Mouse (Mus musculus): ENCODE results near the gene Apc2. TPM values are rescaled to one million over a fixed set of nuclear protein-coding genes. Genes with fewer than 3 reads are reported as not detected.

Apc2 gene
- polyA plus RNA-seq, 1 experiment = 0.24 TPM

GRCm38 (mm10) chr10:80324120-80325037 lies 28.6 kb downstream of the Apc2 start:
- peak overlapping the region; percentile 44 for H3K4me3 ChIP-seq

GRCm38 (mm10) chr10:80325045-80325444 lies 29.3 kb downstream of the Apc2 start:
- Histone ChIP-seq H3K4me2 (ENCODE audit: low read depth) (no peak overlapping the region), H3K36me3 (ENCODE audit: control insufficient read depth, insufficient read depth) (no peaks in the 10 kb centered on the region), H3K27me3 (ENCODE audit: control insufficient read depth, insufficient read depth, insufficient read length) (no peaks in the 10 kb centered on the region), H3K4me3 (no peak overlapping the region), H3K79me2 (ENCODE audit: control insufficient read depth, insufficient read depth) (peaks cover 1% of the 10 kb centered on the region), H3ac (ENCODE audit: control insufficient read depth, insufficient read length) (no peak overlapping the region)
- no peak for TF ChIP-seq MYOG (IDR thresholded peaks at IDR 0.05; ENCODE audit: control insufficient read depth in 1 of 3, insufficient read depth in 1 of 3, insufficient read length in 2 of 3, low read depth in 2 of 3)
- no peak for TF ChIP-seq POLR2A (IDR thresholded peaks at IDR 0.05; ENCODE audit: insufficient read length, low read depth)
- no peak for TF ChIP-seq E2F4 (IDR thresholded peaks at IDR 0.05; ENCODE audit: insufficient read depth)
- no peak for TF ChIP-seq CEBPB (IDR thresholded peaks at IDR 0.05; ENCODE audit: insufficient read depth, poor library complexity, severe bottlenecking)
- TF ChIP-seq SRF (IDR thresholded peaks at IDR 0.05; ENCODE audit: control insufficient read depth, insufficient read length, low read depth) = no peak
- TF ChIP-seq TCF3 (IDR thresholded peaks at IDR 0.05; ENCODE audit: insufficient read length, low read depth) = no peak
- no peak for TF ChIP-seq POLR2AphosphoS2 (IDR thresholded peaks at IDR 0.05; ENCODE audit: insufficient read length, low read depth)
- TF ChIP-seq REST (IDR thresholded peaks at IDR 0.05; ENCODE audit: insufficient read depth, insufficient read length) = no peak
- TF ChIP-seq TCF12 (IDR thresholded peaks at IDR 0.05; ENCODE audit: insufficient read depth, poor library complexity, severe bottlenecking) = no peak
- TF ChIP-seq MAX (IDR thresholded peaks at IDR 0.05; ENCODE audit: low read depth) = no peak
- no peak for TF ChIP-seq USF1 (IDR thresholded peaks at IDR 0.05; ENCODE audit: low read depth)
- no peak for TF ChIP-seq MYOD1 (IDR thresholded peaks at IDR 0.05; ENCODE audit: control insufficient read depth in 1 of 3, insufficient read length in 2 of 3, low read depth in 2 of 3)

More at GRCm38 (mm10) chr10:80324120-80325037, 28.6 kb downstream of the Apc2 start:
- peak overlapping the region; percentile 74 for H3K4me2 ChIP-seq (ENCODE audit: low read depth)
- peaks cover 8% of the 10 kb centered on the region for H3K79me2 ChIP-seq (ENCODE audit: control insufficient read depth, insufficient read depth)
- H3K36me3 ChIP-seq (ENCODE audit: control insufficient read depth, insufficient read depth) = no peaks in the 10 kb centered on the region
- H3ac ChIP-seq (ENCODE audit: control insufficient read depth, insufficient read length) = no peak overlapping the region
- H3K27me3 ChIP-seq (ENCODE audit: control insufficient read depth, insufficient read depth, insufficient read length) = no peaks in the 10 kb centered on the region
- no peak for TF ChIP-seq E2F4 (IDR thresholded peaks at IDR 0.05; ENCODE audit: insufficient read depth)
- TF ChIP-seq POLR2AphosphoS2 (IDR thresholded peaks at IDR 0.05; ENCODE audit: insufficient read length, low read depth) = no peak
- no peak for TF ChIP-seq TCF12 (IDR thresholded peaks at IDR 0.05; ENCODE audit: insufficient read depth, poor library complexity, severe bottlenecking)
- TF ChIP-seq USF1 (IDR thresholded peaks at IDR 0.05; ENCODE audit: low read depth) = no peak
- TF ChIP-seq REST (IDR thresholded peaks at IDR 0.05; ENCODE audit: insufficient read depth, insufficient read length) = no peak
- no peak for TF ChIP-seq TCF3 (IDR thresholded peaks at IDR 0.05; ENCODE audit: insufficient read length, low read depth)
- TF ChIP-seq MYOG (IDR thresholded peaks at IDR 0.05; ENCODE audit: control insufficient read depth in 1 of 3, insufficient read depth in 1 of 3, insufficient read length in 2 of 3, low read depth in 2 of 3) = no peak
- no peak for TF ChIP-seq CEBPB (IDR thresholded peaks at IDR 0.05; ENCODE audit: insufficient read depth, poor library complexity, severe bottlenecking)

- TF ChIP-seq E2F4 (IDR thresholded peaks at IDR 0.05; ENCODE audit: insufficient read depth) (no peak), SRF (IDR thresholded peaks at IDR 0.05; ENCODE audit: control insufficient read depth, insufficient read length, low read depth) (peak; percentile 18), MAX (IDR thresholded peaks at IDR 0.05; ENCODE audit: low read depth) (no peak), CEBPB (IDR thresholded peaks at IDR 0.05; ENCODE audit: insufficient read depth, poor library complexity, severe bottlenecking) (no peak)
- Histone ChIP-seq H3K4me2 (ENCODE audit: low read depth) (peak within 1 kb of the TSS; percentile 98), H3K36me3 (ENCODE audit: control insufficient read depth, insufficient read depth) (no peaks in the 10 kb centered on the region), H3ac (ENCODE audit: control insufficient read depth, insufficient read length) (peak within 1 kb of the TSS; percentile 12), H3K27me3 (ENCODE audit: control insufficient read depth, insufficient read depth, insufficient read length) (no peaks in the 10 kb centered on the region), H3K79me2 (ENCODE audit: control insufficient read depth, insufficient read depth) (no peaks in the 10 kb centered on the region), H3K4me3 (peak within 1 kb of the TSS; percentile 24)
Measured at GRCm38 (mm10) chr10:80329273-80330081, 33.7 kb downstream of the Apc2 start, which contains the start of the genes Pcsk4 and Reep6. Pcsk4 (minus strand) TSS chr10:80329498. Reep6 (plus strand) TSS chr10:80329953.

- H3K4me3 ChIP-seq = peak overlapping the region; percentile 24
- H3K4me2 ChIP-seq (ENCODE audit: low read depth) = peak overlapping the region; percentile 98
- H3K27me3 ChIP-seq (ENCODE audit: control insufficient read depth, insufficient read depth, insufficient read length) = no peaks in the 10 kb centered on the region
Measured at GRCm38 (mm10) chr10:80330084-80330483, 34.3 kb downstream of the Apc2 start.

More at GRCm38 (mm10) chr10:80330084-80330483, 34.3 kb downstream of the Apc2 start:
- Histone ChIP-seq H3K79me2 (ENCODE audit: control insufficient read depth, insufficient read depth) (no peaks in the 10 kb centered on the region), H3ac (ENCODE audit: control insufficient read depth, insufficient read length) (peak overlapping the region; percentile 12), H3K36me3 (ENCODE audit: control insufficient read depth, insufficient read depth) (no peaks in the 10 kb centered on the region)
- no peak for TF ChIP-seq SRF (IDR thresholded peaks at IDR 0.05; ENCODE audit: control insufficient read depth, insufficient read length, low read depth)
- TF ChIP-seq MYOG (IDR thresholded peaks at IDR 0.05; ENCODE audit: control insufficient read depth in 1 of 3, insufficient read depth in 1 of 3, insufficient read length in 2 of 3, low read depth in 2 of 3) = no peak
- TF ChIP-seq POLR2A (IDR thresholded peaks at IDR 0.05; ENCODE audit: insufficient read length, low read depth) = peak; percentile 64
